Mouse (Mus musculus): ENCODE data around the gene Srgap1. TPM values are rescaled to one million over a fixed set of nuclear protein-coding genes. Genes with fewer than 3 reads are reported as not detected.

Srgap1 gene
- polyA plus RNA-seq, 1 experiment from 2014 or later = 9.3 TPM

GRCm38 (mm10) chr10:121970912-121971311 lies 76.2 kb downstream of the Srgap1 start:
- H3K4me1 ChIP-seq (ENCODE audit: control insufficient read depth in 2 of 2, insufficient read depth in 2 of 2, low read length in 2 of 2) = peaks cover 13 to 24% of the 10 kb centered on the region in 2 experiments
- no peaks in the 10 kb centered on the region for H3K9me3 ChIP-seq (ENCODE audit: control insufficient read depth, low read length)
- no peak overlapping the region for H3K9ac ChIP-seq (ENCODE audit: low read length)
- H3K4me3 ChIP-seq (ENCODE audit: control insufficient read depth in 1 of 2, insufficient read depth in 1 of 2, low read depth in 1 of 2, low read length in 2 of 2) = no peak overlapping the region
- no peak for ATAC-seq (ENCODE audit: insufficient number of reproducible peaks, insufficient read depth, low FRiP score, low read depth)
- H3K4me2 ChIP-seq (ENCODE audit: low read length) = no peak overlapping the region
- H3K27ac ChIP-seq (replicated peaks in 1 of 2; ENCODE audit: control insufficient read depth in 1 of 2, insufficient read depth in 1 of 2, low read depth in 2 of 2, low read length in 2 of 2) = peak overlapping the region; percentile 27 to 50; a peak in 2 of 4 replicates
- H3K27me3 ChIP-seq (ENCODE audit: control insufficient read depth, insufficient read depth, low read length) = no peaks in the 10 kb centered on the region
- WGBS = 63% methylated on average over 6 of the region's 6 CpGs
- no peaks in the 10 kb centered on the region for H3K36me3 ChIP-seq (ENCODE audit: control insufficient read depth, insufficient read depth, low read length)

GRCm38 (mm10) chr10:121964114-121964513 lies 83.0 kb downstream of the Srgap1 start:
- H3K36me3 ChIP-seq (ENCODE audit: control insufficient read depth, insufficient read depth, low read length) = no peaks in the 10 kb centered on the region
- no peak overlapping the region for H3K27ac ChIP-seq (replicated peaks in 1 of 2; ENCODE audit: control insufficient read depth in 1 of 2, insufficient read depth in 1 of 2, low read depth in 2 of 2, low read length in 2 of 2)
- H3K4me3 ChIP-seq (ENCODE audit: control insufficient read depth in 1 of 2, insufficient read depth in 1 of 2, low read depth in 1 of 2, low read length in 2 of 2) = no peak overlapping the region
- no peak overlapping the region for H3K9ac ChIP-seq (ENCODE audit: low read length)
- H3K27me3 ChIP-seq (ENCODE audit: control insufficient read depth, insufficient read depth, low read length) = no peaks in the 10 kb centered on the region
- ATAC-seq (ENCODE audit: insufficient number of reproducible peaks, insufficient read depth, low FRiP score, low read depth) = no peak
- H3K4me1 ChIP-seq (ENCODE audit: control insufficient read depth in 2 of 2, insufficient read depth in 2 of 2, low read length in 2 of 2) = peaks cover 10 to 21% of the 10 kb centered on the region in 2 experiments
- no peaks in the 10 kb centered on the region for H3K9me3 ChIP-seq (ENCODE audit: control insufficient read depth, low read length)
- WGBS = 71% methylated on average over 10 of the region's 10 CpGs
- H3K4me2 ChIP-seq (ENCODE audit: low read length) = no peak overlapping the region

- no peak for ATAC-seq (ENCODE audit: insufficient number of reproducible peaks, insufficient read depth, low FRiP score, low read depth)
- Histone ChIP-seq H3K36me3 (ENCODE audit: control insufficient read depth, insufficient read depth, low read length) (no peaks in the 10 kb centered on the region), H3K27ac (replicated peaks in 1 of 2; ENCODE audit: control insufficient read depth in 1 of 2, insufficient read depth in 1 of 2, low read depth in 2 of 2, low read length in 2 of 2) (0 out of 4 replicates have a peak overlapping the region, but pooled peaks of 1 of the 2 experiments have one; percentile 14), H3K27me3 (ENCODE audit: control insufficient read depth, insufficient read depth, low read length) (no peaks in the 10 kb centered on the region), H3K4me3 (ENCODE audit: control insufficient read depth in 1 of 2, insufficient read depth in 1 of 2, low read depth in 1 of 2, low read length in 2 of 2) (no peak overlapping the region), H3K4me1 (ENCODE audit: control insufficient read depth in 2 of 2, insufficient read depth in 2 of 2, low read length in 2 of 2) (peaks cover 2 to 10% of the 10 kb centered on the region in 2 experiments; a peak in 2 of 4 replicates), H3K9ac (ENCODE audit: low read length) (no peak overlapping the region), H3K9me3 (ENCODE audit: control insufficient read depth, low read length) (no peaks in the 10 kb centered on the region), H3K4me2 (ENCODE audit: low read length) (no peak overlapping the region)
- WGBS = 57% methylated on average over 4 of the region's 4 CpGs
Observed at GRCm38 (mm10) chr10:121962053-121962452, 85.1 kb downstream of the Srgap1 start.

GRCm38 (mm10) chr10:121961121-121961893 lies 85.8 kb downstream of the Srgap1 start:
- no peaks in the 10 kb centered on the region for H3K9me3 ChIP-seq (ENCODE audit: control insufficient read depth, low read length)
- H3K36me3 ChIP-seq (ENCODE audit: control insufficient read depth, insufficient read depth, low read length) = no peaks in the 10 kb centered on the region
- no peak overlapping the region for H3K27ac ChIP-seq (replicated peaks in 1 of 2; ENCODE audit: control insufficient read depth in 1 of 2, insufficient read depth in 1 of 2, low read depth in 2 of 2, low read length in 2 of 2)
- peaks cover 2 to 10% of the 10 kb centered on the region in 2 experiments; a peak in 2 of 4 replicates for H3K4me1 ChIP-seq (ENCODE audit: control insufficient read depth in 2 of 2, insufficient read depth in 2 of 2, low read length in 2 of 2)
- WGBS = 57% methylated on average over 11 of the region's 11 CpGs
- no peak overlapping the region for H3K4me3 ChIP-seq (ENCODE audit: control insufficient read depth in 1 of 2, insufficient read depth in 1 of 2, low read depth in 1 of 2, low read length in 2 of 2)
- H3K9ac ChIP-seq (ENCODE audit: low read length) = no peak overlapping the region
- H3K27me3 ChIP-seq (ENCODE audit: control insufficient read depth, insufficient read depth, low read length) = no peaks in the 10 kb centered on the region
- H3K4me2 ChIP-seq (ENCODE audit: low read length) = no peak overlapping the region
- no peak for ATAC-seq (ENCODE audit: insufficient number of reproducible peaks, insufficient read depth, low FRiP score, low read depth)

- H3K4me3 ChIP-seq (ENCODE audit: control insufficient read depth in 1 of 2, insufficient read depth in 1 of 2, low read depth in 1 of 2, low read length in 2 of 2) = no peak overlapping the region
- no peaks in the 10 kb centered on the region for H3K9me3 ChIP-seq (ENCODE audit: control insufficient read depth, low read length)
Observed at GRCm38 (mm10) chr10:121958741-121959140, 88.4 kb downstream of the Srgap1 start.

GRCm38 (mm10) chr10:121956505-121956904 lies 90.6 kb downstream of the Srgap1 start:
- ATAC-seq (ENCODE audit: insufficient number of reproducible peaks, insufficient read depth, low FRiP score, low read depth) = no peak
- no peak overlapping the region for H3K4me2 ChIP-seq (ENCODE audit: low read length)
- H3K27ac ChIP-seq (replicated peaks in 1 of 2; ENCODE audit: control insufficient read depth in 1 of 2, insufficient read depth in 1 of 2, low read depth in 2 of 2, low read length in 2 of 2) = no peak overlapping the region
- peaks cover 1 to 2% of the 10 kb centered on the region in 2 experiments; a peak in 1 of 4 replicates for H3K4me1 ChIP-seq (ENCODE audit: control insufficient read depth in 2 of 2, insufficient read depth in 2 of 2, low read length in 2 of 2)
- no peaks in the 10 kb centered on the region for H3K36me3 ChIP-seq (ENCODE audit: control insufficient read depth, insufficient read depth, low read length)
- no peaks in the 10 kb centered on the region for H3K27me3 ChIP-seq (ENCODE audit: control insufficient read depth, insufficient read depth, low read length)
- no peaks in the 10 kb centered on the region for H3K9me3 ChIP-seq (ENCODE audit: control insufficient read depth, low read length)
- no peak overlapping the region for H3K9ac ChIP-seq (ENCODE audit: low read length)
- H3K4me3 ChIP-seq (ENCODE audit: control insufficient read depth in 1 of 2, insufficient read depth in 1 of 2, low read depth in 1 of 2, low read length in 2 of 2) = no peak overlapping the region
- 80% methylated on average over 11 of the region's 11 CpGs for WGBS

More at GRCm38 (mm10) chr10:121958741-121959140, 88.4 kb downstream of the Srgap1 start:
- Histone ChIP-seq H3K9ac (ENCODE audit: low read length) (no peak overlapping the region), H3K4me2 (ENCODE audit: low read length) (no peak overlapping the region), H3K36me3 (ENCODE audit: control insufficient read depth, insufficient read depth, low read length) (no peaks in the 10 kb centered on the region), H3K27ac (replicated peaks in 1 of 2; ENCODE audit: control insufficient read depth in 1 of 2, insufficient read depth in 1 of 2, low read depth in 2 of 2, low read length in 2 of 2) (no peak overlapping the region), H3K4me1 (ENCODE audit: control insufficient read depth in 2 of 2, insufficient read depth in 2 of 2, low read length in 2 of 2) (peaks cover 2 to 10% of the 10 kb centered on the region in 2 experiments; a peak in 2 of 4 replicates), H3K27me3 (ENCODE audit: control insufficient read depth, insufficient read depth, low read length) (no peaks in the 10 kb centered on the region)
- 90% methylated on average over 8 of the region's 8 CpGs for WGBS
- no peak for ATAC-seq (ENCODE audit: insufficient number of reproducible peaks, insufficient read depth, low FRiP score, low read depth)

- 88% methylated on average over 4 of the region's 4 CpGs for WGBS
- Histone ChIP-seq H3K4me2 (ENCODE audit: low read length) (no peak overlapping the region), H3K27me3 (ENCODE audit: control insufficient read depth, insufficient read depth, low read length) (no peaks in the 10 kb centered on the region), H3K4me1 (ENCODE audit: control insufficient read depth in 2 of 2, insufficient read depth in 2 of 2, low read length in 2 of 2) (no peaks in the 10 kb centered on the region; a peak in 1 of 4 replicates), H3K27ac (replicated peaks in 1 of 2; ENCODE audit: control insufficient read depth in 1 of 2, insufficient read depth in 1 of 2, low read depth in 2 of 2, low read length in 2 of 2) (no peak overlapping the region), H3K9me3 (ENCODE audit: control insufficient read depth, low read length) (no peaks in the 10 kb centered on the region), H3K9ac (ENCODE audit: low read length) (no peak overlapping the region), H3K36me3 (ENCODE audit: control insufficient read depth, insufficient read depth, low read length) (no peaks in the 10 kb centered on the region), H3K4me3 (ENCODE audit: control insufficient read depth in 1 of 2, insufficient read depth in 1 of 2, low read depth in 1 of 2, low read length in 2 of 2) (no peak overlapping the region)
- no peak for ATAC-seq (ENCODE audit: insufficient number of reproducible peaks, insufficient read depth, low FRiP score, low read depth)
Observed at GRCm38 (mm10) chr10:121955730-121956129, 91.4 kb downstream of the Srgap1 start.

Data from heart, embryonic 14.5 days (tissue).